Mouse (Mus musculus): ENCODE results near the gene Btnl1. TPM values are rescaled to one million over a fixed set of nuclear protein-coding genes. Genes with fewer than 3 reads are reported as not detected.

Gene Btnl1
- polyA plus RNA-seq (2015; fragmentation: Nextera tagmentation; extraction: Ambion mirVana): not detected in 2 replicates

DNA sequence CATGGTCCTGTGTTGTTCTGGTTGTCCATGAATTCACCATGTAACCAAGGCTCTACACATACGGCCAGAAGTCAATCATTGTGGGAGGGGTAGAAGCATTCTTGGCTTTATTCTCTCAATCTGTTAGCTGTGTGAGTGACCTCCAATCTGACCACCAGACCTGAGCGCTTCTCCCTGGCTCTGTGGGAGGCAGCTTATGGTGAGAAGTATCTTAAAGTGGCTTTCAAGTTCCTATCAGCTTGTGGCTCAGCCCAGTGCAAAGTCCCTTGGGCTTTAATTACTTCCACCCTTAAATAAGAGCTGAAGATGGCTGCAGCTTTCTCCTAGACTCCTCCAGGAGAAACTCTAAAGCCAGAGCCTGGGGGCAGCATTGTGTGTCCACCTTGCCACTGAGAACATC lies at the start of gene Btnl1:
Gene Btnl1 (plus strand): TSS at position 286 of the 400 bp plus-strand sequence.
- ATAC-seq (ENCODE audit: low FRiP score): no peak
- H3K4me3 ChIP-seq (replicated peaks): no peak within 1 kb of the TSS
- no peaks in the 10 kb centered on the region for H3K9me3 ChIP-seq (replicated peaks)
- no peaks in the 10 kb centered on the region for H3K36me3 ChIP-seq
- no peaks in the 10 kb centered on the region for H3K27me3 ChIP-seq (replicated peaks)
- 81% methylated on average over 2 of the region's 2 CpGs for WGBS
- H3K4me1 ChIP-seq: no peaks in the 10 kb centered on the region
- H3K27ac ChIP-seq (replicated peaks): no peak within 1 kb of the TSS
- no peak within 1 kb of the TSS for H3K9ac ChIP-seq (replicated peaks)
- H3K4me2 ChIP-seq: no peak within 1 kb of the TSS

DNA sequence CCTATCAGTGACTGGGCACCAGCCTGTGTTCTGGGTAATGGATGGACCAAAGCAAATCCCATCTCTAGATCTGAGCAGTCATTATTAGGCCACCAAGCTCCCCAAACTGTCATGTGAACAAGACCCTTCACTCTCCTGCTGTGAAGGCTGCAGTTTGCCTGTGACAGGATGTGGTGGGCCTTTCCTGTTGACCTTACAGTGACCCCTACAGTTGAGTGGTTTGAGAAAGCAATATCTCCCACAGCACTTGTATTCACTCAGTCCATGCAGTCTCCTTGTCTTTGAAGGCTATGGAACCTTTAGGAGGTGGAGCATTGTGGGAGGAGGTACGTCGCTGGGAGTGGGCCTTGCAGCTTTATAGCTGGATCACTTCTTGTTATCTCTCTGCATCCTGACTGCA lies 47.1 kb upstream of the Btnl1 start:
- Histone ChIP-seq H3K27me3 (replicated peaks) (0 out of 2 replicates have a peak, but pooled peaks cover 2% of the 10 kb centered on the region), H3K4me2 (no peak overlapping the region), H3K4me3 (replicated peaks) (no peak overlapping the region), H3K27ac (replicated peaks) (no peak overlapping the region), H3K36me3 (no peaks in the 10 kb centered on the region), H3K9ac (replicated peaks) (no peak overlapping the region), H3K4me1 (no peaks in the 10 kb centered on the region), H3K9me3 (replicated peaks) (no peaks in the 10 kb centered on the region)
- no peak for ATAC-seq (ENCODE audit: low FRiP score)
- 67% methylated on average over 2 of the region's 2 CpGs for WGBS

DNA sequence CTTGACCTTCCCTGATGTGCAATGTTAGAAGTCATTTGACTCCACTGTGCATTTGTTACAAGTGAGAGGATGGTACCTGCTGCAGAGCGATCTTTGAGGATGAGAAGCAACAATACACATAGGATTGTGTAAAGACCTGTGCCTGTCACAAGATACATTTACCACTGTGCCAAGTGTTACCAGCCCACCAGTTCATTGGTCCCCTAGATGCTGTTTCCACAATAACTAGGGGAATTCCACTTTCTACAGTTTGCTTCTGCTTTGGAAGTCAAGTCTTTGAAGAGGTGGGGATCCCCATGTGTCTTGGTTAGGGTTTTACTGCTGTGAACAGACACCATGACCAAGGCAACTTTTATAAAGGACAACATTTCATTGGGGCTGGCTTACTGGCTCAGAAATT lies 45.7 kb upstream of the Btnl1 start:
- H3K4me2 ChIP-seq: no peak overlapping the region
- H3K4me1 ChIP-seq: no peaks in the 10 kb centered on the region
- 0 out of 2 replicates have a peak, but pooled peaks cover 2% of the 10 kb centered on the region for H3K27me3 ChIP-seq (replicated peaks)
- no peak for ATAC-seq (ENCODE audit: low FRiP score)
- 98% methylated on average over 1 of the region's 1 CpGs for WGBS
- H3K9me3 ChIP-seq (replicated peaks): no peaks in the 10 kb centered on the region
- H3K4me3 ChIP-seq (replicated peaks): no peak overlapping the region
- H3K36me3 ChIP-seq: no peaks in the 10 kb centered on the region
- no peak overlapping the region for H3K9ac ChIP-seq (replicated peaks)
- no peak overlapping the region for H3K27ac ChIP-seq (replicated peaks)

DNA sequence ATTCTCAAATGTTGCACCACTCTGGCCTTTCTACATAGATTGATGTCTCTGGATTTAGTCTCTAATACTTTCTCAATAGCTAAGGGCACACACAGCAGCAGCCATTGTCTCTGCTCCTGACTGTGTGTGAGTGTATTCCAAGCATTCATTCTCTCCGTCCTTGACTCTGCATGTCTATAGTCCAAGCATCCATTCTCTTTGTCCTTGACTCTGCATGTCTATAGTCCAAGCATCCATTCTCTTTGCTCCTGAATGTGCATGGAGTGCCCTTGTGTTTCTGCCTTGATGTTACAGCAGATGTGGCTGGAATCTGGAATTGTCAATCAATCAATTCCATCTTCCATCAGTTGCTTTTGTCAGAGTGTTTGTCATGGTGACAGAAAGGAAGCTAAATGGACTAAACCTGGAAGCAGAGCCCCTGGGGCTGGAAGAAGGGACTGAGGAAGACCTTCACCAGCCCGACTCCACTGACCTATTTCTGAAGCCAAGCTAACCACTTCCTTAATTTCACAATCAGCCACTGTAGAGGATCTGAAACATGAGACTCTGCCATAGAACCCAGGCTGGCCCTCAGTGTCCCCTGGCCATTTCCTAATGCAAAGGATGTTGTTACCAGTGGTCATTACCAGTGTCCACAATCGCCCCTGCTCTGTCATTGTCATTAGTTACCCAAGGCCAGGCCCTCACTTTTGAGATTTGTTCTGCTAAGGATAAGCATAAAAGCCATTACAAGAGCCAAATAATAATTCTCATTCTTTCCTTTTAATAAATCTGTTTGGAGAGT lies 36.1 kb upstream of the Btnl1 start:
- Histone ChIP-seq H3K9me3 (replicated peaks) (no peaks in the 10 kb centered on the region), H3K27me3 (replicated peaks) (no peaks in the 10 kb centered on the region), H3K4me3 (replicated peaks) (no peak overlapping the region), H3K4me1 (no peaks in the 10 kb centered on the region), H3K27ac (replicated peaks) (no peak overlapping the region), H3K4me2 (no peak overlapping the region), H3K9ac (replicated peaks) (no peak overlapping the region), H3K36me3 (no peaks in the 10 kb centered on the region)
- WGBS: 50% methylated on average over 3 of the region's 3 CpGs
- ATAC-seq (ENCODE audit: low FRiP score): no peak

DNA sequence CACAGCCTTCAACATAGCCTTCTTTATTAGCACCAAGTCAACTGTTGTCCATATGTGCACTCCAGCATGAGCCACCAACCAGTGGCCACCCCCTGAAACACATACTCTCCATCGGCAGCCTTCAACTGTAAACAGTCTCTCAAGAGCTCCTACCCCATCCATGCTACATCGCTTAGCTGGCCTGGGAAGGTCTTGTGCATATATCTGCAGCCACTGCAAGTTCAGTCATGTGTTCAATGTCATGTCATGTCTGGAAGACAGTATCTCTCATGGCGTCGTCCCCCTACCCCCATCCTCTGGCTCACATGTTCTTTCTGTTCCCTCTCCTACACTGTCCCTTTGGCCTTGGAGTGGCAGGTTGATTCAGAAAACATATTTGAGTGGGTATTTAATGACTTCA lies 32.0 kb upstream of the Btnl1 start:
- H3K4me2 ChIP-seq: no peak overlapping the region
- no peaks in the 10 kb centered on the region for H3K9me3 ChIP-seq (replicated peaks)
- H3K4me3 ChIP-seq (replicated peaks): no peak overlapping the region
- no peak overlapping the region for H3K27ac ChIP-seq (replicated peaks)
- H3K9ac ChIP-seq (replicated peaks): no peak overlapping the region
- WGBS: 87% methylated on average over 4 of the region's 4 CpGs
- H3K36me3 ChIP-seq: no peaks in the 10 kb centered on the region
- H3K4me1 ChIP-seq: no peaks in the 10 kb centered on the region
- no peaks in the 10 kb centered on the region for H3K27me3 ChIP-seq (replicated peaks)
- no peak for ATAC-seq (ENCODE audit: low FRiP score)

DNA sequence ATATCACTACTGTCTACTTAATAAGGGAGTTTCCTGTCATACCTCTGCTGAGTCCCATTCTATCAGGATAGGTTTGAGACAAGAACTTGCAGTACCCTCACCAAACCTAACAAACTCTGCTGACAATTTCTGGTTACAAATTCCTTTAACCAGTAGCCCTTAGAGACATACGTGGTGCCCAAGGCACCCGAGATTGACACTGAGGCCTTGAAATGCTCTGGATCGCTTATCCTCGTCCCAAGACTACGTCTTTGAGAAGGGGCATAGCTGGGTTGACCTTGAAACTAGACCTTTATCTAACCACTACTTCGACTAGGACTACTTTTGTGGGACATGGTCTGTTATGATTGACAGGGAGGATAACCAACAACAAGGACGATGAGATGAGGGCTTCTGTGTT lies 31.4 kb upstream of the Btnl1 start:
- WGBS: 90% methylated on average over 7 of the region's 7 CpGs
- Histone ChIP-seq H3K4me2 (no peak overlapping the region), H3K27me3 (replicated peaks) (0 out of 2 replicates have a peak, but pooled peaks cover 2% of the 10 kb centered on the region), H3K4me1 (no peaks in the 10 kb centered on the region), H3K27ac (replicated peaks) (no peak overlapping the region), H3K9me3 (replicated peaks) (no peaks in the 10 kb centered on the region), H3K4me3 (replicated peaks) (no peak overlapping the region), H3K36me3 (no peaks in the 10 kb centered on the region), H3K9ac (replicated peaks) (no peak overlapping the region)
- ATAC-seq (ENCODE audit: low FRiP score): no peak

DNA sequence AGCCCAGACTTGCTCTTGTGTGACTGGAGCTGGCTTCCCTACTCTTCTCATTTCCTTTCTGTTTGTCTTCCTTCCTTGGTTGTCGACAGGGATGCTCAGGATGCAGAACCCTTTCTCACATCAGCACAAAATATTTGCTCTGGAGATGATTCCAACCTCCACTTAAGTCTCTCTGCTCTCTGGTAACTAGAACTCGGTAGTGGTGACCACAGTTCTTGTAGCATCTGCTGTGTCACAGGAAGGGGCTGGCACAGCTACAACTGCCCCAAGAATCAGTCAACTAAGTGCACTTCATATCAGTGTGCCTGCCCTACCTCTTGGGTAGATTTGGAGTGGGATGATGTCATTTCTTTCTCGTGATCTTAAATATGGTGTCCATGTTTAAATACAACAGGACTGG lies 30.9 kb upstream of the Btnl1 start:
- Histone ChIP-seq H3K36me3 (no peaks in the 10 kb centered on the region), H3K4me2 (no peak overlapping the region), H3K9ac (replicated peaks) (no peak overlapping the region), H3K9me3 (replicated peaks) (no peaks in the 10 kb centered on the region), H3K27ac (replicated peaks) (no peak overlapping the region), H3K27me3 (replicated peaks) (0 out of 2 replicates have a peak, but pooled peaks cover 5% of the 10 kb centered on the region), H3K4me1 (no peaks in the 10 kb centered on the region), H3K4me3 (replicated peaks) (no peak overlapping the region)
- no peak for ATAC-seq (ENCODE audit: low FRiP score)
- WGBS: 76% methylated on average over 3 of the region's 3 CpGs

DNA sequence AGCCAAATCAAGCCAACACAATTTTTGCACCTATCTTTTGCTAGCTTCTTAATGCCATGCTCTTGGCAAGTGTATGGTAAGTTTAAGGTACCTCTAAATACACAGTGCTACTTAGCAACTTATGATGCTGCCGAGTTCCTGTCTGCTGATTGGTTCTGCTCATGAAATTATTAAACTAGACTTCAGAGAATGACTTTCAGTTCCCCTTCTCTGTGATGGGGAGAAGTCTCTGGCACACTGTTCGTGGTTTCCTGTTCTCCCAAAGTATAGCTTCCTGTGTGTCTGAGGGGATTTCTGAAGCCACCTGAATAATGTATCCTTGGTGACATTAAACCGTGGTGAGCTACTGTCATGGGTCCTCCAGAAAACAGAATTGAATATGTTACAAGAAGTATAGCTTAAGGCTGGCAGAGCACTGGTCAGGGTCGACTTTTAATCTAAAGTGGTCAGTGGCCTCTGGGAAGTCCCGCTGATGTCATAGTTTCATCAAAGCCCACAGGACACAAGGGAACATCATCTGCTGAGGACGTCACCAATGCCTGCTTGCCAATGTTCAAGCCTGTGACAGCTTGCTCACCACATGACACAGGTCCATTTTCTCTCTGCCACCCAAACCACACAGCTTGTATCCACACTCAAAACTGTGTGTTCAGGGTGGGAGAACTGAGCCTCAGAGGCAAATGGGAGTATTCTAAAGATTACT lies 29.2 kb upstream of the Btnl1 start:
- Histone ChIP-seq H3K36me3 (no peaks in the 10 kb centered on the region), H3K27ac (replicated peaks) (no peak overlapping the region), H3K9ac (replicated peaks) (no peak overlapping the region), H3K27me3 (replicated peaks) (0 out of 2 replicates have a peak, but pooled peaks cover 5% of the 10 kb centered on the region), H3K4me2 (no peak overlapping the region), H3K4me3 (replicated peaks) (no peak overlapping the region), H3K9me3 (replicated peaks) (no peaks in the 10 kb centered on the region), H3K4me1 (no peaks in the 10 kb centered on the region)
- no peak for ATAC-seq (ENCODE audit: low FRiP score)
- 72% methylated on average over 6 of the region's 6 CpGs for WGBS

DNA sequence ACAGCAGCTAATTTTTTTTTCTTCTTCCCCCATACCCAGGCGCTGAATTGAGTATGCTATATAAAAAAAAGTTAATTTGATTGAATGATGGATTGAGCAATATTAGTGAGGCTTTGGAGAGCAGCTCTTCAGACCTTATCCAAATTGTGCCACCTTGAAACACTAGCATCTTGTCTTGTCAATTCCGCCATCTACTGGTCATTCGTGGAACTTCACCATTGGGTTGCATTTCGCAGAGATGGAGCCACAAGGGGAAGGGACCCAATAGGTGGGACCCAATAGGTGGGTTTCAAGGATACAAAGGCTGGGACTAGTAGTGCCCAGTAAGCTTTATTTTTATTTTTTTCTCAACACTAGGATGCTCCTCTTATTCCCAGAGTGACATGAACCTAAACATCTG lies 27.5 kb upstream of the Btnl1 start:
- H3K9ac ChIP-seq (replicated peaks): no peak overlapping the region
- H3K4me1 ChIP-seq: no peaks in the 10 kb centered on the region
- no peak overlapping the region for H3K4me3 ChIP-seq (replicated peaks)
- no peak overlapping the region for H3K4me2 ChIP-seq
- no peaks in the 10 kb centered on the region for H3K36me3 ChIP-seq
- 3% methylated on average over 4 of the region's 4 CpGs for WGBS
- no peak for ATAC-seq (ENCODE audit: low FRiP score)
- H3K9me3 ChIP-seq (replicated peaks): no peaks in the 10 kb centered on the region
- 0 out of 2 replicates have a peak, but pooled peaks cover 5% of the 10 kb centered on the region for H3K27me3 ChIP-seq (replicated peaks)
- H3K27ac ChIP-seq (replicated peaks): no peak overlapping the region

DNA sequence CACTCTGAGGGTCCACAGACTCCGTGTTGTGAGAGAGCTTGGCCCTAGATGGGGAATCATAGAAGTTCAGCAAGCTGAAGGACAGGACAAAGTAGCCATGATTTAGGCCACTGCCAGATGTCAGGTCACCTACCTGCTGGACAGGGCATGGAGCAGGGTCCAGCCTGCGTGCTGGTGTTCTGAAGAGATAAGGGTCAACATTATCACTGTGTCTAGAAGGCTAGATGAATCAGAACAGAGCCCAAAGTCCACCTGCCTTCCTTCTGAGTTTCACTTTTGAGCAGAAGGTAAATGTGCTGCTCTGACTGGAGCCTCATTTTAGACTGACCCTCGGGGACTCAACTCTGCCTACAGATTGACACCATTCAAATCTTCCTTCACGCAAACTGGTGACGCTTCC lies 22.4 kb upstream of the Btnl1 start, which contains the start of gene Btnl2:
Gene Btnl2 (plus strand): TSS at position 284 of the 400 bp plus-strand sequence.
- WGBS: 90% methylated on average over 5 of the region's 5 CpGs
- Histone ChIP-seq H3K9me3 (replicated peaks) (no peaks in the 10 kb centered on the region), H3K4me2 (no peak within 1 kb of the TSS), H3K36me3 (no peaks in the 10 kb centered on the region), H3K27ac (replicated peaks) (no peak within 1 kb of the TSS), H3K27me3 (replicated peaks) (0 out of 2 replicates have a peak, but pooled peaks cover 5% of the 10 kb centered on the region), H3K4me1 (no peaks in the 10 kb centered on the region), H3K9ac (replicated peaks) (no peak within 1 kb of the TSS), H3K4me3 (replicated peaks) (no peak within 1 kb of the TSS)
- ATAC-seq (ENCODE audit: low FRiP score): no peak

DNA sequence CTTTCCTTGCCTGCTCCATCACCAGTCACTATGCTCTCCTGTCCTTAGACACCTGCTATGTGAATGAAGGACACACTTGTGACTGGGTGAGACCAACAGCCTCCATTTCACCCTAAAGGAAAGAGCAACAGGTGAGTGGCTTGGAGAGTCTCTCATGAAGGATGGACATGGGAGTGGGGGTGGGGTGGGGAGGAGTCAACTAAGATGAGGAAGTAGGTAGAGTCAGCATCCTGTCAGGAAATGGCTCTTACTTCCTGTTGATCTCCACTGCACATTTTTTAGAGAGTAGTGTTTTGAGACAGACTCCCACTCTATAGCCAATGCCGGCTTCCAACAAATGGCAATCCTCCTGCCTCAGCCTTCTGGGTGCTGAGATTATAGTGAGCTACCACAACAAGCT lies 22.0 kb upstream of the Btnl1 start:
- H3K27ac ChIP-seq (replicated peaks): no peak overlapping the region
- H3K9ac ChIP-seq (replicated peaks): no peak overlapping the region
- no peaks in the 10 kb centered on the region for H3K4me1 ChIP-seq
- no peaks in the 10 kb centered on the region for H3K36me3 ChIP-seq
- ATAC-seq (ENCODE audit: low FRiP score): no peak
- H3K4me2 ChIP-seq: no peak overlapping the region
- WGBS: 93% methylated on average over 1 of the region's 1 CpGs
- H3K27me3 ChIP-seq (replicated peaks): 0 out of 2 replicates have a peak, but pooled peaks cover 5% of the 10 kb centered on the region
- no peaks in the 10 kb centered on the region for H3K9me3 ChIP-seq (replicated peaks)
- H3K4me3 ChIP-seq (replicated peaks): no peak overlapping the region
